In the genomic region with DNA sequence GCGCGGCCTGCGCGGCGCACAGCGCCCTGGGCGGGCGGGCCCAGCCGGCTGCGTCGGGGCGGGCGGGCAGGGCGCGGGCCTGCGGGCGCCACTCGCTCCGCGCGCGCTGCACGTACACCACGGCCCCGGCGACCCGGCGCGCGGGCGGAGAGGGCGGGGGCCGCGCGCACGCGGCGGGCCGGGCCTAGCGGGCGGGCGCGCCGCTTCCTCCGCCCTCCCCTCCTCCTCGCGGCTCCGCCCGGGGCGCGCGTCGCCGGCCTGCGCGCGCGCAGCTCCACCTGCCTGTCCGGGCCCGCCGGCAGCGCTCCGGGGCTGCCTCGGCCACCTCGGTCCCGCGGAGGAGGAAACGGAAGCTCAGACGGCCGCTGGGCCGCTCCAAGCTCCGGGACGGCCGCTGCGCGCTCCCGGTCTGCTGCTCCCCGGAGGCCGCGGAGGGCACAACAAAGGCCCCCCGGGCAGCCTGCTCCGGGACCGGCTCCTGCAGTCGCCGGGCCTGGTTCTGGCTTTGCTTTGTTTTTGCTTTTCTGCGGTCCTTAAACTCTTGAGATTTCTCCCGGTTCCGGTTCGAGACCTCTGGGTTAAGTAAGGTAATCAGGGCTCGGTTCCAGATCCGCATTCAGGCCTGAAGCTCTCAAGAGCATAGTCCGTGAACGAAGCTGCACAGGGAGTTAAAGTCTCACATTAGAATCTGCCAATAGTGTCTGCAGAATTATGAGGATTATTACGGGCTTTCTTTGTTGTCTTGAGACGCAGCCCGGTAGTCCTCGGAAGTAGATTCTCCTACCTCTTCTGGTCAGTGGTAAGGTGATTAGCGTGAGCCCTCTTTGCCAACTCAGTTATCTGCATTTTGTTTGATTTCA, we compare ENCODE assay signal across 8 mouse cellular contexts. TPM values are rescaled to one million over a fixed set of nuclear protein-coding genes. Genes with fewer than 3 reads are reported as not detected.
DNase-seq lines count a peak whose midpoint lies in the region; ATAC-seq and TF ChIP-seq lines count a peak whose summit lies in the region.

A gene (minus strand): TSS at position 116 of the 860 bp plus-strand sequence.

- H3K9ac ChIP-seq in lung, postnatal 0 days (replicated peaks; ENCODE audit: low read depth), result peak within 1 kb of the TSS; percentile 87

- H3K27ac ChIP-seq in cerebellum, adult 2 months (ENCODE audit: insufficient read depth, low read length), result peak within 1 kb of the TSS; percentile 97
- H3K27ac ChIP-seq in lung, postnatal 0 days (ENCODE audit: low read length), result peak within 1 kb of the TSS; percentile 96

- H3K4me2 ChIP-seq in lung, postnatal 0 days (replicated peaks; ENCODE audit: low read depth, low read length), result peak within 1 kb of the TSS; percentile 99

- no peak for TF ChIP-seq EP300 in lung, postnatal 0 days (IDR thresholded peaks at IDR 0.05)

- peak; percentile 73 for TF ChIP-seq POLR2A in cerebellum, adult 2 months (IDR thresholded peaks at IDR 0.05; ENCODE audit: borderline replicate concordance, insufficient read depth, low read length)

- H3K36me3 ChIP-seq in lung, postnatal 0 days (ENCODE audit: insufficient read depth, low read length), result no peaks in the 10 kb centered on the region

- no peaks in the 10 kb centered on the region for H3K9me3 ChIP-seq in lung, postnatal 0 days (ENCODE audit: low read length)

- H3K4me1 ChIP-seq in cerebellum, adult 2 months (ENCODE audit: control insufficient read depth, insufficient read depth, low read length), result peaks cover 3% of the 10 kb centered on the region
- H3K4me1 ChIP-seq in lung, postnatal 0 days (ENCODE audit: insufficient read depth, low read depth, low read length), result peaks cover 19% of the 10 kb centered on the region

- no peak for TF ChIP-seq CTCF in cerebellum, adult 2 months (IDR thresholded peaks at IDR 0.05; ENCODE audit: borderline replicate concordance, insufficient read depth, low read depth, low read length)
- no peak; the same call in 1 of the 2 replicates for TF ChIP-seq CTCF in lung, postnatal 0 days (IDR thresholded peaks at IDR 0.05)

- no peaks in the 10 kb centered on the region for H3K27me3 ChIP-seq in cerebellum, adult 2 months (ENCODE audit: control insufficient read depth, insufficient read depth, low read length)
- no peaks in the 10 kb centered on the region for H3K27me3 ChIP-seq in lung, postnatal 0 days (replicated peaks; ENCODE audit: insufficient read depth, low read length)

- 3% methylated on average over 65 of the region's 98 CpGs for WGBS in cerebellum, adult 2 months
- under 1% methylated on average over 37 of the region's 98 CpGs for WGBS in lung, postnatal 0 days

- ATAC-seq in lung, postnatal 0 days, result peak; percentile 94

- H3K4me3 ChIP-seq in cerebellum, adult 2 months (replicated peaks; ENCODE audit: insufficient read depth, low read depth, low read length), result peak within 1 kb of the TSS; percentile 66
- H3K4me3 ChIP-seq in lung, postnatal 0 days (ENCODE audit: low read depth, low read length), result peak within 1 kb of the TSS; percentile 82

- DNase-seq in MN1 (ENCODE audit: low spot score), result peak; percentile 92
- DNase-seq in cerebellum, adult 2 months, result peak; percentile 83 to 85
- peak; percentile 76 for DNase-seq in forelimb bud, embryonic 11.5 days (ENCODE audit: low read depth, low spot score)
- peak; percentile 83 for DNase-seq in heart, postnatal 4 days
- DNase-seq in layer of hippocampus, adult 9-11 months, result peak; percentile 79
- peak; percentile 93 for DNase-seq in lung, postnatal 0 days (ENCODE audit: low spot score)
- DNase-seq in ovary, postnatal 36 days (ENCODE audit: low spot score), result peak; percentile 87
- DNase-seq in thymus, postnatal 14 days, result peak; percentile 89

RNA-seq across cellular contexts. Expression of the gene that starts here (rescaled TPM):
- polyA plus RNA-seq in cerebellum, adult 2 months (2012; rRNA removed), result 58.1 and 58.8 TPM in 2 replicates
- total RNA-seq in heart, postnatal 4 days (2021), result 100 to 1,000 TPM; 112 to 115 TPM
- 7.7 and 8.8 TPM in 2 replicates for polyA plus RNA-seq in lung, postnatal 0 days (2015; fragmentation: Nextera tagmentation; extraction: Ambion mirVana)

Comparison
In these comparisons a context has a peak if more than half of its experiments do, and no peak if none do; other contexts are left out.
1. Peak in every context shown above with its lines: DNase-seq, ATAC-seq, H3K4me3 ChIP-seq and H3K27ac ChIP-seq.